Mouse (Mus musculus) left cerebral cortex, adult 18-20 months (tissue): Measurements from ENCODE around the gene Zfp651. TPM values are rescaled to one million over a fixed set of nuclear protein-coding genes. Genes with fewer than 3 reads are reported as not detected.

Experiments
- DNase-seq, 2 experiments: peaks; one replicate each; pipeline ENCODE4 v3.0.0; 2021 to 2022; ENCODE audit warnings: low spot score in 2 of 2, mixed read lengths in 1 of 2
- long read RNA-seq, 2 experiments: library from polyadenylated mRNA; stranded (forward); transcript quantifications; one replicate each; pipeline ENCODE4 v2.0.0; 2021
- total RNA-seq, 2 experiments: library from RNA; stranded (reverse); gene quantifications; 2 replicates each; pipeline ENCODE4 v1.2.3; 2021

The Zfp651 gene
- total RNA-seq: 100 to 1,000 TPM; 104 to 106 TPM
- long read RNA-seq, experiment 1, full-length matches to known transcripts: 29 of 99 reads
- long read RNA-seq, experiment 1, partial matches to known transcripts: 59 of 99 reads
- long read RNA-seq, experiment 1, other reads (novel, unspliced or antisense): 11 of 99 reads
- long read RNA-seq, experiment 2, full-length matches to known transcripts: 11 of 56 reads
- long read RNA-seq, experiment 2, partial matches to known transcripts: 19 of 56 reads
- long read RNA-seq, experiment 2, other reads (novel, unspliced or antisense): 26 of 56 reads

- DNase-seq: peak; percentile 70 to 81
Observed at GRCm38 (mm10) chr9:121759091-121760081, at the start of gene Zfp651. Gene Zfp651, plus strand, starts transcription at chr9:121759330.

- peak; percentile 97 for DNase-seq
Observed at GRCm38 (mm10) chr9:121709898-121710583, 49.1 kb upstream of the Zfp651 start, which contains the start of gene Ss18l2. Gene Ss18l2, plus strand, starts transcription at chr9:121710329.

GRCm38 (mm10) chr9:121710584-121710975, 48.5 kb upstream of the Zfp651 start:
- DNase-seq: no peak

- no peak for DNase-seq
Observed at GRCm38 (mm10) chr9:121717048-121717447, 42.1 kb upstream of the Zfp651 start.

GRCm38 (mm10) chr9:121718070-121718705, 40.9 kb upstream of the Zfp651 start:
- DNase-seq: no peak

- peak; percentile 98 to 99 for DNase-seq
Observed at GRCm38 (mm10) chr9:121718792-121719318, 40.3 kb upstream of the Zfp651 start, which contains the start of gene Nktr. Gene Nktr, plus strand, starts transcription at chr9:121719169.

- peak in 1 of 2 experiments; percentile 36 for DNase-seq
Observed at GRCm38 (mm10) chr9:121719347-121720331, 39.5 kb upstream of the Zfp651 start.

- DNase-seq: no peak
Observed at GRCm38 (mm10) chr9:121740490-121740889, 18.6 kb upstream of the Zfp651 start.

- DNase-seq: no peak
Observed at GRCm38 (mm10) chr9:121741168-121741567, 18.0 kb upstream of the Zfp651 start.

GRCm38 (mm10) chr9:121744051-121744450, 15.1 kb upstream of the Zfp651 start:
- DNase-seq: no peak

- peak; percentile 61 to 75 for DNase-seq
Observed at GRCm38 (mm10) chr9:121752774-121753173, 6.4 kb upstream of the Zfp651 start.

- DNase-seq: no peak
Observed at GRCm38 (mm10) chr9:121754624-121755023, 4.5 kb upstream of the Zfp651 start.

GRCm38 (mm10) chr9:121756785-121757184, 2.3 kb upstream of the Zfp651 start:
- no peak for DNase-seq

- no peak for DNase-seq
Observed at GRCm38 (mm10) chr9:121757432-121757831, 1.7 kb upstream of the Zfp651 start.

- no peak for DNase-seq
Observed at GRCm38 (mm10) chr9:121757835-121758814, 1.0 kb upstream of the Zfp651 start.

- peak; percentile 49 to 62 for DNase-seq
Observed at GRCm38 (mm10) chr9:121760271-121761090, 1.4 kb downstream of the Zfp651 start.

GRCm38 (mm10) chr9:121761091-121761665, 2.0 kb downstream of the Zfp651 start:
- peak in 1 of 2 experiments; percentile 18 for DNase-seq
